Mouse (Mus musculus) stomach, embryonic 15.5 days (tissue): ENCODE measurements around the gene Snd1. TPM values are rescaled to one million over a fixed set of nuclear protein-coding genes. Genes with fewer than 3 reads are reported as not detected.

Experiments used
- ATAC-seq: fragments of 200-750 bp; cut with Nextera tagmentation; 2 replicates; pipeline ENCODE4 v1.8.0; 2017; ENCODE audit warnings: low read depth, moderate number of reproducible peaks, moderate TSS enrichment; ENCODE audit not compliant: insufficient read depth, low FRiP score
- H3K27ac ChIP-seq: fragments of 300-500 bp; sonication (generic); 2 replicates; pipeline ENCODE4 v1.5.1; 2015; ENCODE audit warnings: mild to moderate bottlenecking, inconsistent platforms
- H3K27me3 ChIP-seq: fragments of 300-500 bp; sonication (generic); replicated peaks from 2 replicates; pipeline ENCODE4 v1.6.1; 2015; ENCODE audit warnings: inconsistent platforms
- H3K36me3 ChIP-seq: fragments of 300-500 bp; sonication (generic); 2 replicates; pipeline ENCODE4 v1.6.1; 2015; ENCODE audit warnings: inconsistent platforms
- H3K4me1 ChIP-seq: fragments of 300-500 bp; sonication (generic); 2 replicates; pipeline ENCODE4 v1.6.1; 2015; ENCODE audit warnings: inconsistent platforms
- H3K4me2 ChIP-seq: fragments of 300-500 bp; sonication (generic); 2 replicates; pipeline ENCODE4 v1.6.1; 2015; ENCODE audit warnings: mild to moderate bottlenecking, inconsistent platforms
- H3K4me3 ChIP-seq: fragments of 300-500 bp; sonication (generic); replicated peaks from 2 replicates; pipeline ENCODE4 v1.5.1; 2015; ENCODE audit warnings: inconsistent platforms
- H3K9ac ChIP-seq: fragments of 300-500 bp; sonication (generic); 2 replicates; pipeline ENCODE4 v1.6.1; 2015; ENCODE audit warnings: inconsistent platforms
- H3K9me3 ChIP-seq: fragments of 300-500 bp; sonication (generic); 2 replicates; pipeline ENCODE4 v1.6.1; 2016; ENCODE audit warnings: inconsistent platforms
- WGBS: fragments of 180-500 bp; shearing (Covaris S2); methylation state at CpG from one replicate; pipeline ENCODE4 v1.1.7; 2015; 5-methylcytosine and 5-hydroxymethylcytosine counted together
- polyA plus RNA-seq: library from polyadenylated mRNA; unstranded; fragments of >200 nt; fragmentation: Nextera tagmentation; extraction: Ambion mirVana; gene quantifications from 2 replicates; pipeline ENCODE4 v1.2.1, GENCODE M21; 2015

Snd1 gene
- polyA plus RNA-seq, 1 experiment from 2014 or later, result 128 TPM

DNA sequence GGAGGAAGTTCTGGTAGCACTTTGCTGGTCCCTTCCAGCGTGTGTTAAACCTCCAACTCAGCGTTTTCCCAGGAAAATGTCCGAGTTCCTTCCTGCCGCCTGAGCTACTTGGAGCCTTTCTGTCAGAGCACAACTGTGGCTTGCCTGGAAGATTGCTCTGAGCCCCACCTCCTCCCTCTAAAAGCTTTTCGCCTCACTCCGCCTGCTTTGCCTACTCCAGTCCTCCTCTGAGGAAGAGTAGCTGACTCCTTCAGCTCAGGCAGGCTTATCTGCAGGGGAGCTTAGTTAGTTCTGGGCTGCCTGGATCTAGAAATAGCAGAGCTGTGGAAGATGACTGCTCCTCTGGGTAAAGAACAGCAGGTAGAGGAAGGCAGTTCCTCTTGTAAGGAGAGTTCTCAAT, 80.1 kb downstream of the Snd1 start:
- Histone ChIP-seq H3K4me1 (no peaks in the 10 kb centered on the region), H3K9ac (no peak overlapping the region), H3K4me3 (no peak overlapping the region), H3K27me3 (no peaks in the 10 kb centered on the region), H3K27ac (no peak overlapping the region), H3K36me3 (no peaks in the 10 kb centered on the region), H3K4me2 (no peak overlapping the region), H3K9me3 (no peaks in the 10 kb centered on the region)
- ATAC-seq, result no peak
- 70% methylated on average over 6 of the region's 6 CpGs for WGBS

DNA sequence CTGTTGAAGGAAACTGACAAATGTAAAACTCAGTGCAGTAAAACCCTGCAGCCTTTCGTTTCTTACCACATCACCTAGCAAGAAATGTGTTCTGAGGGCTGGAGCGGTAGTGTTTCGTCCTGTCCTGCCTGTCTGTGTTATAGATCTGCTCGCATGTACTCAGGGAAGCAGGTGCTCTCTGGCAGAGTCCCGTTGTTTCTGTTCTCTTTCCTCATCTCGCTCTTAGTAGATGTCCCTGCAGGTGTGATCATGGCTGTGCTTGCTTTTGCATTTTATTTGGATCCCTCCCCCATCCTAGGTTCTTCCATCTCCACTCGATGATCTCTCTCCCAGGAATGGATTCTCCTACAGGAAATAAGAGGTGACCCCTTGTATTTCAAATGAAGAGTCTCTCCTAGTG, 80.5 kb downstream of the Snd1 start:
- no peak for ATAC-seq
- H3K27ac ChIP-seq, result no peak overlapping the region

DNA sequence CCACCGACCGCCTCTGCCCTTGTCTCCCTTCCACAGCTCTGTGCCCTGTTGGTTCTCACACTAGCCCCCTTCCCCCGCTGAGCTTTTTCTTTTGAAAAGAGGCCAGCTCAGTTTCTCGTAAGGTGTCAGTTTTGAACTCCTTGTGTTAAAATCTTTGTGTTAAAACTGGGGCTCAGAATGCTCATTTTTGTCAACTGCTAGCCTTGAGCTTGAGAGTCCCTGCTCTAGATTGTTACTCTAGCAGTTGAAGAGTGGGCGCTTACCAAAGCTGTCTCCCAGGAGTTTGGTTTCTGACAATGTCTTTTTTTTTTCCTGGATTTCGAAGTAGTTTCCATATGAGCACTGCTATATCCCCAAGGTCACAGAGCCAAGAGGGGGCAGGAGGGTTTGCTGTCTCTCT, 82.8 kb downstream of the Snd1 start:
- H3K4me3 ChIP-seq, result no peak overlapping the region
- no peaks in the 10 kb centered on the region for H3K9me3 ChIP-seq
- no peak overlapping the region for H3K4me2 ChIP-seq
- 81% methylated on average over 6 of the region's 6 CpGs for WGBS
- H3K36me3 ChIP-seq, result no peaks in the 10 kb centered on the region
- no peaks in the 10 kb centered on the region for H3K4me1 ChIP-seq
- no peak overlapping the region for H3K27ac ChIP-seq
- no peaks in the 10 kb centered on the region for H3K27me3 ChIP-seq
- no peak overlapping the region for H3K9ac ChIP-seq
- no peak for ATAC-seq

More for the DNA sequence above, 80.5 kb downstream of the Snd1 start:
- H3K27me3 ChIP-seq, result no peaks in the 10 kb centered on the region
- no peaks in the 10 kb centered on the region for H3K36me3 ChIP-seq
- no peaks in the 10 kb centered on the region for H3K4me1 ChIP-seq
- no peak overlapping the region for H3K9ac ChIP-seq
- 87% methylated on average over 7 of the region's 7 CpGs for WGBS
- no peaks in the 10 kb centered on the region for H3K9me3 ChIP-seq
- no peak overlapping the region for H3K4me2 ChIP-seq
- H3K4me3 ChIP-seq, result no peak overlapping the region

DNA sequence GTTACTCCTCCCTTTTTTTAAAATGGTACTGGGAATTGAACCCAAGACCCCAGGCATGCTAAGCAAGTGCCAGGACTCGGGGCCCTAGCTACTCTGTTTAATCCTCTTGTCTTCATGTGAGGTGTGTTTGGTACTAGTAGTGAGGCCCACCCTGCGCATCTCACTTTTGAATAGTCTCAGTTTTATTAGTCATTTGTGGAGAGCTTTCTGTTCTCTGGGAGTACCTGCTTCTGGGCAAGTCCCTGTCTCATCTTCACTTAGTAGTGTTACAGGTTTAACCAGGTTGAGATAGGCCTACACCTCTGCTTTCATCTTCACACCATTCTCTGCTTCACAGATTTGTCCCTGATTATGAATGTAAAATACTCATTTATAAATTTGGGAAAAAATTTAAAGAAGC, 84.5 kb downstream of the Snd1 start:
- Histone ChIP-seq H3K27ac (no peak overlapping the region), H3K4me2 (no peak overlapping the region), H3K27me3 (no peaks in the 10 kb centered on the region), H3K9me3 (no peaks in the 10 kb centered on the region), H3K36me3 (no peaks in the 10 kb centered on the region), H3K4me1 (no peaks in the 10 kb centered on the region), H3K4me3 (no peak overlapping the region), H3K9ac (no peak overlapping the region)
- 85% methylated on average over 2 of the region's 2 CpGs for WGBS
- no peak for ATAC-seq

DNA sequence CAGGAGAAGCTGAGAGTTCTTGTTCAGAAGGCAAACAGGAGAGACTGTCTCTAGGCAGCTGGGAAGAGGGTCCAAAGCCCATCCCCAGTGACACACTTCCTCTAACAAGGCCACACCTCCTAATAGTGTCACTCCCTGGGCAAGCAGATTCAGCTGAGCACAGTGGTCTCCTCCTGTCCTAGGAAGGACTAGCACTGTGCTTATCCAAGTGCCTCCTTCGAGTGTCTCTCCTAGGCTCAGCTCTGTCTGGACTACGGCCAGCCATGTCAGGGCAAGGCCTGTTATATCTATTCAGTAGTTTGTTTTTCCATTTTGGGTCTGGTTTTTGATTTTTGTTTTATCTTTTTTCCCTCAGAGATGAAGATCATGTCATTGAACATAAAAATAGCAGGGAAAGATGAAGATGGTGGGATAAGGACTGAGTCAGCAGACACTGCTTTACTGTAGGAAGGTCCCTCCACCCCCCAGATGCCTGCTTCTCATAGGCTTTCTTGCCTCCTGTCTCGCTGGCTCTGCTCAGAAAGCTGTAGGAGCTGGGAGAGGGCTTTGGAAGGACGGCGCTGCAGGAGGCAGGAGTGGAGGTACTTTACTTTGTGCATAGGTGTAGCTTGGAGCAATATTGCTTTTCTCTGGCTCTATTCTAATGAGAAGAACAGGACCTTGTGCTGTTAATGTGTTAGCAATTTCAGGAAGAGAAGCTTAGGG, 86.5 kb downstream of the Snd1 start:
- H3K4me2 ChIP-seq, result no peak overlapping the region
- no peak overlapping the region for H3K9ac ChIP-seq
- no peak for ATAC-seq
- 88% methylated on average over 5 of the region's 5 CpGs for WGBS
- H3K27ac ChIP-seq, result no peak overlapping the region
- no peaks in the 10 kb centered on the region for H3K4me1 ChIP-seq
- peaks cover 3% of the 10 kb centered on the region; the same call in 1 of the 2 replicates for H3K36me3 ChIP-seq
- H3K27me3 ChIP-seq, result no peaks in the 10 kb centered on the region
- H3K4me3 ChIP-seq, result no peak overlapping the region
- no peaks in the 10 kb centered on the region for H3K9me3 ChIP-seq

DNA sequence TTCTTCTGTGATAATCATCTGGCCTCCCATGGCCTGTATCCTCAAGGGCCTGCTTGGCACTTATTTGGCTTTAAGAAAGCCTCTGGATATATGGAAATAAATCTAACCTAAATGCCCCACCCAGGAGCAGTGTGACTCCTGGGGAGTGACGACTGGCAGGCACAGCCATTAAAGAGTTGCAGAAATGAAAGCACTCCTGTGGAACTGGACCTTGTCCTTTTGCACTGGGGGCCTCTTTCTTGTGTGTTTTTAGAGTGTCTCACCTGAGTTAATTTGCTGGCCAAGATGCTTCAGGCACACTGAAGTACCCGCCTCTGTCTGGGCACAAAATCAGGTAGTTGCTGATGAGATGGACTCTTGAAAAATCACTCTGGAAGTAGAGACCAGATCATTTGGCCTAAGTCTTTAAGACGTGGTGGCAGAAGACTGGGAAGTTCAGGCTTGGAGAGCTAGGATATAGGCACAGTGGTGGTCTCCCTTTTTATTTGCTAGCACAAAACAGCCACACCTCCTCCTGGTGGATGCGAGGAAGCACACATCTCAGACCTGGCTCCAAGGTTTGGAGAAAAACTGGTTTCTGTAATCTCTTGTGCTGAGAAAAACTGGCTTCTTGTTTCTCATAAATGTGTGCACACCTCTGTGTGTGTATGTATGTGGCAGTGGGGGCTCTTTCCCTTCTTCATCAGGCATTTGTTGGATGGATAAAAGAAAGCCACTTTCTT, 87.5 kb downstream of the Snd1 start:
- Histone ChIP-seq H3K4me1 (no peaks in the 10 kb centered on the region), H3K9ac (no peak overlapping the region), H3K4me2 (no peak overlapping the region), H3K27me3 (no peaks in the 10 kb centered on the region), H3K4me3 (no peak overlapping the region), H3K27ac (no peak overlapping the region), H3K36me3 (peaks cover 3% of the 10 kb centered on the region; the same call in 1 of the 2 replicates), H3K9me3 (no peaks in the 10 kb centered on the region)
- 69% methylated on average over 4 of the region's 4 CpGs for WGBS
- ATAC-seq, result no peak

DNA sequence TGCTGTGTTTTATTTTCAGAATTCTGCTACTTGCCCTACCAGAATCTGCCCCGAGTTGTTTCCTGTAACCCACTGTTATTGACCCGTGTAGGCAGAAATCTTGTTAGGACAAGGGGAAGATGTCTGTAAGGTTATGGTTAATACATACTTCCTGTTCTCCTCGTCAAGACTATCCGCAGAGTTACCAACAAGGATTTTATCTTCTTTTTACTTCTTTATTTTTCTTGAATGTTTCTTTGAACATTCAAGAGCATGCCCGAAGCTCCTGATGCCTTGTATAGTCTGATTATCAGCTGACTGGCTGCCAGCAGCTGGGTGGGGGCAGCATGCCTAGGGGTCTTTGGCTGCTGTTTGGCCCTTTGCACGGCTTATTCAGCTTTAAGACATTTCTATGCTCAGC, 93.0 kb downstream of the Snd1 start:
- Histone ChIP-seq H3K4me3 (no peak overlapping the region), H3K27me3 (no peaks in the 10 kb centered on the region), H3K27ac (no peak overlapping the region), H3K9me3 (no peaks in the 10 kb centered on the region), H3K4me2 (no peak overlapping the region), H3K9ac (no peak overlapping the region), H3K4me1 (0 out of 2 replicates have a peak, but pooled peaks cover 1% of the 10 kb centered on the region), H3K36me3 (peaks cover 6% of the 10 kb centered on the region; the same call in 1 of the 2 replicates)
- WGBS, result 79% methylated on average over 6 of the region's 6 CpGs
- ATAC-seq, result no peak

DNA sequence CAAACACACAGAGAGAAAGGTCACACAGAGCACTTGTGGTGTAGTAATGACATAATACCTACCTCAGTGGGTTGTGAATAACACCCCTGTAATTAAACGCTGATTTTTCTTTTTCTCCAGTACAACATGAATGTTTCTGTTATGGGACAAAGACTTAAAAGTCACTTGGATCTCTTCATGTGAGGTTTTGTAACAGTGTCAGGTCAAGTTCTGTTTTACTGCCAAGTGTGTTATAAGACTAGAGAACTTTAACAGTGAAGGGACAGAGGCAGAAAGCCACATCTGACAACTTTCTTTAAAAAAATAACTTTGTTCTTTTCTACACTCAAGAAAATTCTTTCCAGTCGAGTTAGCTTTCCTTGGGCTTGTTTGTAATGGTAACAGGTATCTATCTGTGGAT, 97.0 kb downstream of the Snd1 start:
- 0 out of 2 replicates have a peak, but pooled peaks cover 3% of the 10 kb centered on the region for H3K36me3 ChIP-seq
- no peak overlapping the region for H3K4me3 ChIP-seq
- 75% methylated on average over 2 of the region's 2 CpGs for WGBS
- H3K9me3 ChIP-seq, result no peaks in the 10 kb centered on the region
- H3K9ac ChIP-seq, result no peak overlapping the region
- H3K4me2 ChIP-seq, result no peak overlapping the region
- H3K27me3 ChIP-seq, result no peaks in the 10 kb centered on the region
- no peak for ATAC-seq
- 0 out of 2 replicates have a peak, but pooled peaks cover 2% of the 10 kb centered on the region for H3K4me1 ChIP-seq
- no peak overlapping the region for H3K27ac ChIP-seq

DNA sequence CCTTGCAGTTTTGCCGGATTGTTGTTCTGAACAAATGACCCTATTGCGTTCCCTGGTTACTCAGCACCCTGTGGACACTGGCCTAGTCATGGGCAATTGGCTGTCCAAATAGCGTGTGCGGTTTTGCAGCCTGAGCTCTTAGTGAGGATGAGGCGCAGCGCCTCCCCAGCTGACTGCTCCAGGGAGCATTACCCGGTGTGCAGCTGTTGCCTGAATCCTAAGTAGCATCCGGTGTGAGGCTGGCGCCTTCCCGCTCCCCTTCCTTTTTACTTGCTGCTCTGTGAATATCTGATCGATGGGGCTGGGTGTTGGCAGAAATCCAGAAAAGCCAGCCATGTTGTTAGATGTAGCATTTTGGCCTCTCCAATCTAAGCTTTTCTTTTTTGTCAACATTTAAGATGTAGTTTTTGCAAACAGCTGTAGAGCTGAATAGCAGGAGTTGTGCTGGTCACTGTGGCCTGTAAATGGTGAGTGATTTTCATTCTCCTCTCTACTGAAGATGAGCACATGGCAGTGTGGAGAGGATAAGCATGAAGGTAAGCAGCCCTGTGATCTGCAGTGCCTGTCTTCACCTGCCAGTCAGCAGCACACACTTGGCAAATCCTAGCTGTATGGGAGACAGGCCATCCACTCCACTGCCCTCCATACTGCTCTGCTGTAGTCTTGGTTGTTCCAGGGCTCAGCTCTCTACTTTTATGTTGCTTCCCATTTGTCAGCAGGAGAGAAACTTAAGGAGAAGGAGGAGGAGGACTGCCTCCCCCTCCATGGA, 98.2 kb downstream of the Snd1 start:
- WGBS, result 50% methylated on average over 11 of the region's 11 CpGs
- Histone ChIP-seq H3K9ac (no peak overlapping the region), H3K27me3 (no peaks in the 10 kb centered on the region), H3K27ac (no peak overlapping the region), H3K9me3 (no peaks in the 10 kb centered on the region), H3K36me3 (0 out of 2 replicates have a peak, but pooled peaks cover 3% of the 10 kb centered on the region), H3K4me1 (0 out of 2 replicates have a peak, but pooled peaks cover 2% of the 10 kb centered on the region), H3K4me3 (no peak overlapping the region), H3K4me2 (no peak overlapping the region)
- no peak; the same call in 1 of the 2 replicates for ATAC-seq

DNA sequence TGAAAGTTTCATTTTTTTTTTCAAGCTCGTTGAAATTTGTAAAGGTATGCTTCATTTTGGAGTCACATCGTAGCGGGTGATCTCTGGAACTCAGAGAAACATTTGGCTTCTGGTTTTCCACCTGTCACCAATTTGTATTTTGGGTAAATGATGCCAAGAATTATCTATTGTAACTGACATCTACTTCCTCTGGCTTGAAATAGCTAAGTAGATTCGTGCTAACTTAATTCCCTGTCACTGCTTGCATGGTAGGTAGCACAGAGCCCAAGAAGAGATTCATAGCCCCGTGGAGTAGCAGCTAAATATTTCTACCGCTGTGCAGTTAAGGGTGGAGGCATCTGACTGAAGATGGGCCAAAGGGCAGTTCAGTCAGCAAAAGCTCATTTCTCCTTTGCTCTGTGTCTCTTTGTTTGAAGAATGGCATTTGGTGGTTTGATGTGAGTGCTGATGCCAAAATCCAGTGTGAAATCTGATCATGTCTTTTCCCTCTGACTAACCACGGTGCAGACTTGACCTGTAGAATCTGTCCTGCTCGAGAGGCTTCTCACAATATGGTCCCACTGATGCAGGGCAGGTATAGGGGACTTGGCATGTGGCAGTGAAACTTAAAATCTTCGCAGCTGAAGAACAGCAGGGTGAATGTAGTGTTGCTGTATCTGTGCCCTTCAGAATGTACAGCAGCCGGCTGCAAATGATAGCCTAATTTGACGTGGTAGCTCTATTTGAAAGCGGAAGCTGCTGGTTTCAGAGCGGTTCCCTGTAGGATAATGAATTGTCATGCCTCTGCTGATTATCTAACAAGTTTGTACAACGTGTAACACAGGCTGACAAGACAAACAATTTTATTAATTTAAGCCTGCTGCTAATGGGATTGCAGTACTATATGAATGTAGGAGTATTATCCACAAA, 101.7 kb downstream of the Snd1 start:
- H3K9ac ChIP-seq, result no peak overlapping the region
- no peak overlapping the region for H3K4me3 ChIP-seq
- H3K9me3 ChIP-seq, result no peaks in the 10 kb centered on the region
- H3K36me3 ChIP-seq, result no peaks in the 10 kb centered on the region
- WGBS, result 69% methylated on average over 14 of the region's 14 CpGs
- ATAC-seq, result no peak
- H3K27ac ChIP-seq, result no peak overlapping the region
- no peak overlapping the region for H3K4me2 ChIP-seq
- no peaks in the 10 kb centered on the region for H3K27me3 ChIP-seq
- H3K4me1 ChIP-seq, result 0 out of 2 replicates have a peak, but pooled peaks cover 2% of the 10 kb centered on the region

DNA sequence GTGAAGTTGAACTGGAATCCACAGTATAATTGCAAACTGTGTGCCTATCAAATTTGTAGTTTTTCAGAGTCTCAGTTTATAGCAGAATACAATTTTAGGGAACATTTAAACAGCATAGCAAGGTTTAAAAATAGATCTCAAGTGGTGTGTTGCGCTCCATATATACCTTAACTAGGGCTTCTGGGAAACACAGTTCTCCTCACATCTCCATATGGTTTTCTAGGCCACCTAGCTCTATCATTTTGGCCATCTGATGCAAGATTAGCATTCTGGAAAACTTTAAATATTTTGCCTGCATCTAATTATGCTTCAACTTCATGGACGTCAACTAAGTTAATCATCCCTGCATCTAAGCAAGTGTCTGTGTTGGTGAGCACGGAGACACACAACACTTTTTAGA, 107.9 kb downstream of the Snd1 start:
- Histone ChIP-seq H3K9ac (no peak overlapping the region), H3K9me3 (no peaks in the 10 kb centered on the region), H3K4me2 (no peak overlapping the region), H3K36me3 (no peaks in the 10 kb centered on the region), H3K27ac (no peak overlapping the region), H3K27me3 (no peaks in the 10 kb centered on the region), H3K4me1 (no peaks in the 10 kb centered on the region), H3K4me3 (no peak overlapping the region)
- 91% methylated on average over 3 of the region's 3 CpGs for WGBS
- no peak for ATAC-seq
